Mouse (Mus musculus) C2C12 (cell line): ENCODE measurements around the gene Cmah.
"Not testable (repeated sequence)": the region's sequence is repeated elsewhere in the genome, so short reads cannot be mapped to it uniquely, and the experiment has no call there.

Experiments used
- CTCF ChIP-seq: IDR thresholded peaks from one replicate; pipeline ENCODE4 v1.5.1; 2011; ENCODE audit not compliant: control insufficient read depth, insufficient read depth, insufficient read length
- MAX ChIP-seq: IDR thresholded peaks from one replicate; pipeline ENCODE4 v1.6.1; 2011; ENCODE audit warnings: mild to moderate bottlenecking, control low read depth
- MYOD1 ChIP-seq: IDR thresholded peaks from one replicate; pipeline ENCODE4 v1.6.1; 2011; ENCODE audit warnings: low read depth; ENCODE audit not compliant: control insufficient read depth, insufficient read length
- MYOG ChIP-seq: IDR thresholded peaks from one replicate; pipeline ENCODE4 v1.6.1; 2011; ENCODE audit not compliant: control insufficient read depth, insufficient read length; ENCODE audit errors: extremely low read depth
- USF1 ChIP-seq: IDR thresholded peaks from one replicate; pipeline ENCODE4 v1.6.1; 2011; ENCODE audit warnings: low read depth, mild to moderate bottlenecking, control low read depth, moderate library complexity

GRCm38 (mm10) chr13:24401821-24402220 lies 74.6 kb downstream of the Cmah start:
- TF ChIP-seq CTCF, MYOG, MAX, USF1, MYOD1: not testable (repeated sequence)
